13 mouse cellular contexts compared by ENCODE assay signal in the genomic region with DNA sequence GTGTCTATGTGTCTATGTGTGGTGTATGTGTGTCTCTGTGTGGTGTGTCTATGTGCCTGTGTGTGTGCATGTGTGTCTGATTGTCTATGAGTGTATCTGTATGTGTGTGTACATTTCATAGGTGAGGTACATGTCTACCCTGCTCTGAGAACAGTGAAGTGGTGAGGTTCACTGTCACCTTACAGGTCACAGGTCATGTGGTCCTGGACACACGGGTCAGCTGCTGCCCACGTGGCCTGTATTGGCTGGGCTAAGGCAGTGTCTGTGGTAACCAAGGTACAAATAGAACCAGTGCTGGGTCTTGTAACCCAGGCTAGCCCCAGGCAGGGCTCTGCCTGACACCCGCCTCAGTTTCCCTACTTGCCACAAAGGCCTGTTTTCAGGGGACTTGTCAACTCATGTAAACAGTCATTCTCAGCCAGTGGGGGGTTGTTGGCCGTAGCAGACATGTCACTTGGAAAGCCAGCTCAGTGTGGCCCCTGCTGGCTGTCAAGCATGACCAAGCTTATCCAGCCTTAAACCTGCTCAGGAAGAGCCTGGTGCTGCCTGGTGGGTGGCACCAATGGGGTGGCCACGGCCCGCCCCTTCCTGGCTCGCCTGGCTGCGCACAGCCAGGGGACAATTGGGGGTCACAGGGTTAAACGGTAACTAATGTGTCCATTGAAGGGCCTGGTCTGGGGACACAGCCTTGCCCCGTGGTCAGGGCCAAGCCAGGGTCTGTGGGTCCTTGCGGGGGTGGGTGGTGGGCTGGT. TPM values are rescaled to one million over a fixed set of nuclear protein-coding genes. Genes with fewer than 3 reads are reported as not detected.
DNase-seq lines count a peak whose midpoint lies in the region; ATAC-seq and TF ChIP-seq lines count a peak whose summit lies in the region.
"Had no signal": no experiment of that assay in that cellular context is flagged by ENCODE, and none has a peak within 500 bp of the region (broad histone marks: within the 10 kb centered on the region; RNA-seq: fewer than 3 reads in every experiment).

No protein-coding gene starts in this region.

- 60% methylated on average over 11 of the region's 11 CpGs for WGBS in forebrain, embryonic 10.5 days
- WGBS in forebrain, embryonic 12.5 days: 66% methylated on average over 11 of the region's 11 CpGs
- WGBS in lung, postnatal 0 days: 78% methylated on average over 11 of the region's 11 CpGs

- H3K27me3 ChIP-seq in forebrain, embryonic 10.5 days (ENCODE audit: poor library complexity, severe bottlenecking): no peaks in the 10 kb centered on the region
- no peaks in the 10 kb centered on the region for H3K27me3 ChIP-seq in forebrain, embryonic 12.5 days
- no peaks in the 10 kb centered on the region for H3K27me3 ChIP-seq in lung, postnatal 0 days (replicated peaks; ENCODE audit: insufficient read depth, low read length)
- H3K27me3 ChIP-seq: limb, embryonic 13.5 days; Patski had no signal

- no peak for ATAC-seq in forebrain, embryonic 12.5 days (ENCODE audit: low FRiP score)
- ATAC-seq in lung, postnatal 0 days: no peak

- H3K4me2 ChIP-seq in forebrain, embryonic 12.5 days: no peak overlapping the region
- H3K4me2 ChIP-seq in lung, postnatal 0 days (replicated peaks; ENCODE audit: low read depth, low read length): peak overlapping the region; percentile 50

- H3K36me3 ChIP-seq in forebrain, embryonic 10.5 days (replicated peaks): peaks cover 84% of the 10 kb centered on the region
- H3K36me3 ChIP-seq in forebrain, embryonic 12.5 days (replicated peaks): peaks cover 26% of the 10 kb centered on the region
- H3K36me3 ChIP-seq in lung, postnatal 0 days (ENCODE audit: insufficient read depth, low read length): no peaks in the 10 kb centered on the region

- no peaks in the 10 kb centered on the region for H3K9me3 ChIP-seq in forebrain, embryonic 10.5 days
- no peaks in the 10 kb centered on the region for H3K9me3 ChIP-seq in forebrain, embryonic 12.5 days
- no peaks in the 10 kb centered on the region for H3K9me3 ChIP-seq in lung, postnatal 0 days (ENCODE audit: low read length)
- H3K9me3 ChIP-seq: limb, embryonic 13.5 days had no signal

- peak overlapping the region; percentile 16; the same call in 1 of the 2 replicates for H3K4me3 ChIP-seq in forebrain, embryonic 10.5 days
- no peak overlapping the region for H3K4me3 ChIP-seq in forebrain, embryonic 12.5 days (replicated peaks)
- no peak overlapping the region for H3K4me3 ChIP-seq in lung, postnatal 0 days (ENCODE audit: low read depth, low read length)
- H3K4me3 ChIP-seq: limb, embryonic 13.5 days had no signal

- DNase-seq in forebrain, embryonic 10.5 days (ENCODE audit: extremely low spot score, low spot score): no peak
- DNase-seq in lung, postnatal 0 days (ENCODE audit: low spot score): no peak
- DNase-seq in lung, postnatal 10 days: no peak
- peak; percentile 68 to 89 for DNase-seq in kidney, postnatal 25 days
- DNase-seq in naive thymus-derived CD4-positive, alpha-beta T cell, adult 2 months (ENCODE audit: low read depth): peak; percentile 44
- DNase-seq in layer of hippocampus, postnatal 25 days (ENCODE audit: extremely low spot score in 1 of 2, low spot score in 1 of 2): no peak
- DNase-seq in spleen, postnatal 36 days (ENCODE audit: low spot score in 2 of 2): no peak

- H3K9ac ChIP-seq in forebrain, embryonic 12.5 days: no peak overlapping the region
- no peak overlapping the region for H3K9ac ChIP-seq in lung, postnatal 0 days (replicated peaks; ENCODE audit: low read depth)

- peaks cover 59% of the 10 kb centered on the region for H3K4me1 ChIP-seq in forebrain, embryonic 10.5 days
- H3K4me1 ChIP-seq in forebrain, embryonic 12.5 days: peaks cover 24% of the 10 kb centered on the region
- peaks cover 48% of the 10 kb centered on the region for H3K4me1 ChIP-seq in lung, postnatal 0 days (ENCODE audit: insufficient read depth, low read depth, low read length)

- no peak for TF ChIP-seq EP300 in lung, postnatal 0 days (IDR thresholded peaks at IDR 0.05)

- no peak for TF ChIP-seq CTCF in lung, postnatal 0 days (IDR thresholded peaks at IDR 0.05)

- peak overlapping the region; percentile 6; the same call in 1 of the 2 replicates for H3K27ac ChIP-seq in forebrain, embryonic 10.5 days
- no peak overlapping the region for H3K27ac ChIP-seq in forebrain, embryonic 12.5 days
- peak overlapping the region; percentile 89 for H3K27ac ChIP-seq in lung, postnatal 0 days (ENCODE audit: low read length)

RNA-seq across cellular contexts. Expression of a gene that starts 11.1 kb away (rescaled TPM):
- 12.5 and 13.0 TPM in 2 replicates for polyA plus RNA-seq in forebrain, embryonic 10.5 days (2016; fragmentation: Nextera tagmentation; extraction: Ambion mirVana)
- 4.5 and 4.7 TPM in 2 replicates for polyA plus RNA-seq in forebrain, embryonic 12.5 days (2016; fragmentation: Nextera tagmentation; extraction: Ambion mirVana)
- 4.8 and 7.1 TPM in 2 replicates for polyA plus RNA-seq in lung, postnatal 0 days (2015; fragmentation: Nextera tagmentation; extraction: Ambion mirVana)
- 1 to 10 TPM; 4.6 to 6.9 TPM for total RNA-seq in layer of hippocampus, postnatal 25 days (2021)

RNA-seq across cellular contexts. Expression of a gene that starts 16.9 kb away (rescaled TPM):
- polyA plus RNA-seq in forebrain, embryonic 10.5 days (2016; fragmentation: Nextera tagmentation; extraction: Ambion mirVana): 112 and 116 TPM in 2 replicates
- 162 and 173 TPM in 2 replicates for polyA plus RNA-seq in forebrain, embryonic 12.5 days (2016; fragmentation: Nextera tagmentation; extraction: Ambion mirVana)
- polyA plus RNA-seq in lung, postnatal 0 days (2015; fragmentation: Nextera tagmentation; extraction: Ambion mirVana): 123 and 129 TPM in 2 replicates
- 100 to 1,000 TPM; 428 to 450 TPM for total RNA-seq in layer of hippocampus, postnatal 25 days (2021)

RNA-seq across cellular contexts. Expression of a gene that starts 21.2 kb away (rescaled TPM):
- 0.28 and 0.48 TPM in 2 replicates for polyA plus RNA-seq in forebrain, embryonic 10.5 days (2016; fragmentation: Nextera tagmentation; extraction: Ambion mirVana)
- polyA plus RNA-seq in forebrain, embryonic 12.5 days (2016; fragmentation: Nextera tagmentation; extraction: Ambion mirVana): 0.96 and 1.1 TPM in 2 replicates
- 1.6 and 1.7 TPM in 2 replicates for polyA plus RNA-seq in lung, postnatal 0 days (2015; fragmentation: Nextera tagmentation; extraction: Ambion mirVana)
- total RNA-seq in layer of hippocampus, postnatal 25 days (2021): 1 to 10 TPM; 6.6 to 6.7 TPM

RNA-seq across cellular contexts. Expression of a gene that starts 22.0 kb away (rescaled TPM):
- 165 and 167 TPM in 2 replicates for polyA plus RNA-seq in forebrain, embryonic 10.5 days (2016; fragmentation: Nextera tagmentation; extraction: Ambion mirVana)
- 94.4 and 96.0 TPM in 2 replicates for polyA plus RNA-seq in forebrain, embryonic 12.5 days (2016; fragmentation: Nextera tagmentation; extraction: Ambion mirVana)
- polyA plus RNA-seq in lung, postnatal 0 days (2015; fragmentation: Nextera tagmentation; extraction: Ambion mirVana): 32.8 and 44.2 TPM in 2 replicates
- 10 to 100 TPM; 42.9 to 45.8 TPM for total RNA-seq in layer of hippocampus, postnatal 25 days (2021)

RNA-seq across cellular contexts. Expression of a gene that starts 27.3 kb away (rescaled TPM):
- 1.9 TPM in 1 of 2 replicates, not detected in the other for polyA plus RNA-seq in forebrain, embryonic 10.5 days (2016; fragmentation: Nextera tagmentation; extraction: Ambion mirVana)
- polyA plus RNA-seq in forebrain, embryonic 12.5 days (2016; fragmentation: Nextera tagmentation; extraction: Ambion mirVana): 35.1 and 53.2 TPM in 2 replicates
- not detected in 2 replicates for polyA plus RNA-seq in lung, postnatal 0 days (2015; fragmentation: Nextera tagmentation; extraction: Ambion mirVana)
- total RNA-seq in layer of hippocampus, postnatal 25 days (2021): not detected
- total RNA-seq: adrenal gland, postnatal 14 days; gastrocnemius, postnatal 14 days had no signal
- polyA plus RNA-seq: large intestine, adult 2 months; Patski had no signal

Comparison
In these comparisons a context has a peak if more than half of its experiments do, and no peak if none do; other contexts are left out.
1. DNase-seq: peak in kidney, postnatal 25 days (2 of 2) and naive thymus-derived CD4-positive, alpha-beta T cell, adult 2 months (single experiment); none in forebrain, embryonic 10.5 days (single experiment), lung, postnatal 0 days (single experiment), lung, postnatal 10 days (single experiment), layer of hippocampus, postnatal 25 days (0 of 2) and spleen, postnatal 36 days (0 of 2).